Mouse (Mus musculus) cerebellum, adult 11-12 months (tissue): ENCODE data around the gene Tmem198.
A peak's percentile ranks its signal among the peaks of the same experiment; 100 is the strongest.

Source experiments
- DNase-seq: peaks from one replicate; pipeline ENCODE4 v3.0.0; 2022

The Tmem198 gene

GRCm38 (mm10) chr1:75519576-75519975 is 40.2 kb downstream of the Tmem198 start:
- no peak for DNase-seq

GRCm38 (mm10) chr1:75521321-75522031 is 42.1 kb downstream of the Tmem198 start, which contains the start of gene Stk11ip:
Gene Stk11ip (plus strand): TSS chr1:75521529.
- peak; percentile 88 for DNase-seq

GRCm38 (mm10) chr1:75524679-75525078 is 45.3 kb downstream of the Tmem198 start:
- no peak for DNase-seq

GRCm38 (mm10) chr1:75530546-75530945 is 51.2 kb downstream of the Tmem198 start:
- DNase-seq, result no peak

- DNase-seq, result no peak
Observed at GRCm38 (mm10) chr1:75532280-75533172, 53.2 kb downstream of the Tmem198 start.

- no peak for DNase-seq
Observed at GRCm38 (mm10) chr1:75533325-75534252, 54.3 kb downstream of the Tmem198 start.
